Comparison of ENCODE assay signal across 7 mouse cellular contexts in the genomic region with DNA sequence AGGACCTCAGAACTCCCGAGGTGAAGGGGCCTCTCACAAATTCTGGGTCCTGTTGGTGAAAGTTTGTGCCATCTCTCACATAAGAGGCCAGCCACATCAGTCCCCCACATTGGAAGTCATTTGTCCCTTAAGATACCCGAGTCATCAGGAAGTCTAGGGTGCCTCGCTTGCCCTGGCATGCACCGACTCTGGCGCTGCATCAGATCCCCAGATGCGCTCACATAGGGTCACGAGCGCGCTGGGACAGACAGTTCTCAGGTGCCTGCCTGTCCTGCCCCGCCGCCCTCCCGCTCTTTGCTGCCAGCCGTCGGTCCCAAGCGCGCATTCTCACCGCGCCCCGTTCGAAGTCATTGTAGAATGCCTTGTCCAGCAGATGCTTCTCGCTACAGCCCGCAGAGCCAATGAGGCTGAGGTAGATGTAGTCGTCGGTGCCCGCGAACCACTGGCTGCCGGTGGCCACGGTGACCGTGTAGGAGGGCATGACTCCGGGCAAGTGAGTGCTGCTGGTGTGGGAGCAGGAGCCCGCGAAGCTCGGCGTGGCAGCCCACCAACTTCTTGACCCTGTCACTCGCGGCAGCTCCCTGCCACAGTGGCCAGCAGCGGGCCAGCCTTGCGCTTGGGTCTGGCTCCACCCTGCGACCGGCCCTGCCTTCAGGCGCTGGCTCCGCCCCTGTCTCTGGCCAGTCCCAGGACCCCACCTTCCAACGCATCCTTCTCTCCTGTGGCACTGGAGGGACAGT. TPM values are rescaled to one million over a fixed set of nuclear protein-coding genes. Genes with fewer than 3 reads are reported as not detected.
DNase-seq lines count a peak whose midpoint lies in the region; ATAC-seq and TF ChIP-seq lines count a peak whose summit lies in the region.

Alox5 (minus strand) TSS at position 635 of the 740 bp plus-strand sequence.

- DNase-seq in G1E (ENCODE audit: low spot score) = no peak
- peak; percentile 38 for DNase-seq in adrenal gland, postnatal 14 days
- peak; percentile 51 for DNase-seq in hindbrain, embryonic 10.5 days (ENCODE audit: low spot score)
- no peak for DNase-seq in thymus, postnatal 0 days (ENCODE audit: low spot score)

- H3K4me1 ChIP-seq in G1E (ENCODE audit: insufficient read depth, low read depth, low read length) = peaks cover 57% of the 10 kb centered on the region
- peaks cover 5% of the 10 kb centered on the region for H3K4me1 ChIP-seq in forebrain, embryonic 16.5 days (replicated peaks; ENCODE audit: control insufficient read depth, insufficient read depth, low read length)
- H3K4me1 ChIP-seq in hindbrain, embryonic 10.5 days (replicated peaks) = peaks cover 15% of the 10 kb centered on the region
- H3K4me1 ChIP-seq in liver, embryonic 12.5 days = peaks cover 46% of the 10 kb centered on the region

- peak within 1 kb of the TSS; percentile 18 for H3ac ChIP-seq in myocyte (ENCODE audit: control insufficient read depth, insufficient read length)

- H3K27ac ChIP-seq in forebrain, embryonic 16.5 days (ENCODE audit: low read length) = no peak within 1 kb of the TSS
- peak within 1 kb of the TSS; percentile 56; the same call in 1 of the 2 replicates for H3K27ac ChIP-seq in hindbrain, embryonic 10.5 days
- H3K27ac ChIP-seq in liver, embryonic 12.5 days = no peak within 1 kb of the TSS

- 0 out of 2 replicates have a peak, but pooled peaks have one; percentile 17 for ATAC-seq in G1E (ENCODE audit: extremely low read depth, insufficient number of reproducible peaks, low FRiP score, poor library complexity, severe bottlenecking)
- ATAC-seq in forebrain, embryonic 16.5 days = no peak
- peak; percentile 53; the same call in 1 of the 2 replicates for ATAC-seq in liver, embryonic 12.5 days

- peak within 1 kb of the TSS; percentile 53 for H3K4me2 ChIP-seq in forebrain, embryonic 16.5 days (ENCODE audit: low read length)
- H3K4me2 ChIP-seq in liver, embryonic 12.5 days = peak within 1 kb of the TSS; percentile 73
- H3K4me2 ChIP-seq in myocyte (ENCODE audit: low read depth) = peak within 1 kb of the TSS; percentile 34

- TF ChIP-seq POLR2A in myocyte (IDR thresholded peaks at IDR 0.05; ENCODE audit: insufficient read length, low read depth) = peak; percentile 53

- no peaks in the 10 kb centered on the region for H3K9me3 ChIP-seq in G1E (replicated peaks)
- H3K9me3 ChIP-seq in forebrain, embryonic 16.5 days (ENCODE audit: control insufficient read depth, low read length) = no peaks in the 10 kb centered on the region
- no peaks in the 10 kb centered on the region for H3K9me3 ChIP-seq in hindbrain, embryonic 10.5 days
- no peaks in the 10 kb centered on the region for H3K9me3 ChIP-seq in liver, embryonic 12.5 days (replicated peaks)

- H3K9ac ChIP-seq in forebrain, embryonic 16.5 days (replicated peaks; ENCODE audit: low read depth, low read length) = 0 out of 2 replicates have a peak within 1 kb of the TSS, but pooled peaks have one; percentile 32
- H3K9ac ChIP-seq in liver, embryonic 12.5 days = no peak within 1 kb of the TSS

- peak within 1 kb of the TSS; percentile 75 for H3K4me3 ChIP-seq in G1E (ENCODE audit: low read depth, low read length)
- H3K4me3 ChIP-seq in forebrain, embryonic 16.5 days (replicated peaks; ENCODE audit: low read length) = peak within 1 kb of the TSS; percentile 26
- H3K4me3 ChIP-seq in hindbrain, embryonic 10.5 days = peak within 1 kb of the TSS; percentile 61
- peak within 1 kb of the TSS; percentile 49 for H3K4me3 ChIP-seq in liver, embryonic 12.5 days
- peak within 1 kb of the TSS; percentile 14 for H3K4me3 ChIP-seq in myocyte

- TF ChIP-seq CTCF in G1E (IDR thresholded peaks at IDR 0.05; ENCODE audit: low read depth, low read length) = no peak

- no peaks in the 10 kb centered on the region for H3K79me2 ChIP-seq in myocyte (ENCODE audit: control insufficient read depth, insufficient read depth)

- peaks cover 4% of the 10 kb centered on the region; the same call in 1 of the 2 replicates for H3K27me3 ChIP-seq in G1E (ENCODE audit: insufficient read depth, low read length)
- H3K27me3 ChIP-seq in forebrain, embryonic 16.5 days (replicated peaks; ENCODE audit: control insufficient read depth, insufficient read depth, low read length) = peaks cover 6% of the 10 kb centered on the region; the same call in 1 of the 2 replicates
- peaks cover 41% of the 10 kb centered on the region for H3K27me3 ChIP-seq in hindbrain, embryonic 10.5 days (ENCODE audit: insufficient read depth, poor library complexity, severe bottlenecking)
- H3K27me3 ChIP-seq in liver, embryonic 12.5 days (replicated peaks) = peaks cover 23% of the 10 kb centered on the region
- H3K27me3 ChIP-seq in myocyte (ENCODE audit: control insufficient read depth, insufficient read depth, insufficient read length) = no peaks in the 10 kb centered on the region

- no peaks in the 10 kb centered on the region for H3K36me3 ChIP-seq in G1E (replicated peaks)
- H3K36me3 ChIP-seq in forebrain, embryonic 16.5 days (ENCODE audit: control insufficient read depth, insufficient read depth) = no peaks in the 10 kb centered on the region
- H3K36me3 ChIP-seq in hindbrain, embryonic 10.5 days = no peaks in the 10 kb centered on the region
- no peaks in the 10 kb centered on the region for H3K36me3 ChIP-seq in liver, embryonic 12.5 days
- no peaks in the 10 kb centered on the region for H3K36me3 ChIP-seq in myocyte (ENCODE audit: control insufficient read depth, insufficient read depth)

- 3% methylated on average over 43 of the region's 43 CpGs for WGBS in forebrain, embryonic 16.5 days
- 2% methylated on average over 43 of the region's 43 CpGs for WGBS in hindbrain, embryonic 10.5 days
- WGBS in liver, embryonic 12.5 days (ENCODE audit: insufficient replicate concordance) = 2% methylated on average over 43 of the region's 43 CpGs

TF ChIP-seq in myocyte, 11 proteins besides CTCF, POLR2A, EP300 and RAD21:
- TF ChIP-seq USF1 (IDR thresholded peaks at IDR 0.05; ENCODE audit: low read depth) (no peak), CEBPB (IDR thresholded peaks at IDR 0.05; ENCODE audit: insufficient read depth, poor library complexity, severe bottlenecking) (no peak), MAX (IDR thresholded peaks at IDR 0.05; ENCODE audit: low read depth) (no peak), TCF3 (IDR thresholded peaks at IDR 0.05; ENCODE audit: insufficient read length, low read depth) (no peak), MYOG (IDR thresholded peaks at IDR 0.05; ENCODE audit: control insufficient read depth in 1 of 3, insufficient read depth in 1 of 3, insufficient read length in 2 of 3, low read depth in 2 of 3) (no peak), SRF (IDR thresholded peaks at IDR 0.05; ENCODE audit: control insufficient read depth, insufficient read length, low read depth) (no peak), REST (IDR thresholded peaks at IDR 0.05; ENCODE audit: insufficient read depth, insufficient read length) (no peak)

RNA-seq across cellular contexts. Expression of gene Alox5, which starts in this region (rescaled TPM):
- total RNA-seq in G1E (2014; fragmentation: Nextera tagmentation) (73.4 and 102 TPM in 2 replicates), G1E (2017) (87.0 and 92.5 TPM in 2 replicates)
- polyA plus RNA-seq in G1E (2012) (22.3 and 24.0 TPM in 2 replicates), myocyte (2012; fragmentation: generic; extraction: Trizol) (21.7 TPM)
- total RNA-seq in adrenal gland, postnatal 14 days (2021) = 1.5 and 2.7 TPM in 2 replicates
- 0.37 and 0.52 TPM in 2 replicates for polyA plus RNA-seq in forebrain, embryonic 16.5 days (2015; fragmentation: Nextera tagmentation; extraction: Ambion mirVana)
- polyA plus RNA-seq in hindbrain, embryonic 10.5 days (2016; fragmentation: Nextera tagmentation; extraction: Ambion mirVana) = 1.1 and 1.6 TPM in 2 replicates
- polyA plus RNA-seq in liver, embryonic 12.5 days (2016; fragmentation: Nextera tagmentation; extraction: Ambion mirVana) = 3.9 and 4.0 TPM in 2 replicates
- 0.81 and 1.2 TPM in 2 replicates for polyA plus RNA-seq in thymus, postnatal 0 days (2015; fragmentation: Nextera tagmentation; extraction: Ambion mirVana)

Comparison
In these comparisons a context has a peak if more than half of its experiments do, and no peak if none do; other contexts are left out.
1. RNA of gene Alox5 (total RNA-seq): 73.4 to 102 TPM in G1E; 1.5 to 2.7 TPM in adrenal gland, postnatal 14 days; every median in the first group is over 10 times any median in the second.
2. DNase-seq: peak in adrenal gland, postnatal 14 days (single experiment) and hindbrain, embryonic 10.5 days (single experiment); none in G1E (single experiment) and thymus, postnatal 0 days (single experiment).
3. H3K4me3 ChIP-seq: peak in every context shown above with its lines; median percentile 75 in G1E; 61 in hindbrain, embryonic 10.5 days; 49 in liver, embryonic 12.5 days; 26 in forebrain, embryonic 16.5 days; 14 in myocyte.
4. Peak in every context shown above with its lines, with median percentiles within 50 percentile points of each other: H3K4me2 ChIP-seq.